Mouse (Mus musculus): ENCODE measurements around the gene A930004D18Rik.

The A930004D18Rik gene

GRCm38 (mm10) chr2:18052581-18052980, 15.0 kb upstream of the A930004D18Rik start:
- DNase-seq, result no peak

GRCm38 (mm10) chr2:18051831-18052170, 14.3 kb upstream of the A930004D18Rik start:
- no peak for DNase-seq

GRCm38 (mm10) chr2:18051026-18051830, 13.7 kb upstream of the A930004D18Rik start:
- no peak for DNase-seq

GRCm38 (mm10) chr2:18050541-18050985, 13.0 kb upstream of the A930004D18Rik start:
- DNase-seq, result no peak

GRCm38 (mm10) chr2:18050018-18050417, 12.5 kb upstream of the A930004D18Rik start:
- no peak for DNase-seq

- DNase-seq, result peak; percentile 62
These were observed 11.8 kb upstream of the A930004D18Rik start for GRCm38 (mm10) chr2:18049279-18049821.

- DNase-seq, result peak; percentile 54
These were observed 11.0 kb upstream of the A930004D18Rik start, which contains the start of gene Skida1 for GRCm38 (mm10) chr2:18048453-18049075. Gene Skida1 (minus strand): TSS chr2:18049051.

- peak; percentile 88 for DNase-seq
These were observed 10.3 kb upstream of the A930004D18Rik start for GRCm38 (mm10) chr2:18047646-18048452.

GRCm38 (mm10) chr2:18046758-18047645, 9.5 kb upstream of the A930004D18Rik start:
- peak; percentile 83 for DNase-seq

GRCm38 (mm10) chr2:18046186-18046585, 8.6 kb upstream of the A930004D18Rik start:
- DNase-seq, result no peak

GRCm38 (mm10) chr2:18045781-18046181, 8.2 kb upstream of the A930004D18Rik start:
- DNase-seq, result no peak

- peak; percentile 12 for DNase-seq
These were observed 7.7 kb upstream of the A930004D18Rik start for GRCm38 (mm10) chr2:18045143-18045780.

- peak; percentile 75 for DNase-seq
These were observed 3.8 kb upstream of the A930004D18Rik start for GRCm38 (mm10) chr2:18041199-18041885.

GRCm38 (mm10) chr2:18040347-18041160, 3.0 kb upstream of the A930004D18Rik start:
- peak; percentile 35 for DNase-seq

- peak; percentile 55 for DNase-seq
These were observed 2.2 kb upstream of the A930004D18Rik start for GRCm38 (mm10) chr2:18039566-18040290.

GRCm38 (mm10) chr2:18038895-18039371, 1.4 kb upstream of the A930004D18Rik start:
- no peak for DNase-seq

- no peak for DNase-seq
These were observed 710 bp upstream of the A930004D18Rik start for GRCm38 (mm10) chr2:18038141-18038752.

Measured in kidney, postnatal 10 days (tissue).